Mouse (Mus musculus) retina, postnatal 7 days (tissue): Measurements from ENCODE around the gene Kcnt2.

Experiments
- DNase-seq: peaks from one replicate; pipeline ENCODE4 v3.0.0-alpha.2; 2012; ENCODE audit warnings: low read depth, low spot score

The Kcnt2 gene

GRCm38 (mm10) chr1:140245876-140246597 lies at the start of gene Kcnt2:
Kcnt2 (plus strand) TSS chr1:140246158.
- no peak for DNase-seq

- no peak for DNase-seq
Measured at GRCm38 (mm10) chr1:140205329-140205728, 40.6 kb upstream of the Kcnt2 start.

GRCm38 (mm10) chr1:140225221-140225620 lies 20.7 kb upstream of the Kcnt2 start:
- DNase-seq = no peak

- DNase-seq = no peak
Measured at GRCm38 (mm10) chr1:140226673-140227072, 19.3 kb upstream of the Kcnt2 start.

GRCm38 (mm10) chr1:140245465-140245864 lies 493 bp upstream of the Kcnt2 start:
- peak; percentile 33 for DNase-seq

- DNase-seq = no peak
Measured at GRCm38 (mm10) chr1:140264696-140265095, 18.7 kb downstream of the Kcnt2 start.

- no peak for DNase-seq
Measured at GRCm38 (mm10) chr1:140266047-140266446, 20.1 kb downstream of the Kcnt2 start.

GRCm38 (mm10) chr1:140266643-140267286 lies 20.8 kb downstream of the Kcnt2 start:
- DNase-seq = no peak

- DNase-seq = no peak
Measured at GRCm38 (mm10) chr1:140267288-140267687, 21.3 kb downstream of the Kcnt2 start.

GRCm38 (mm10) chr1:140273624-140274023 lies 27.7 kb downstream of the Kcnt2 start:
- no peak for DNase-seq

- DNase-seq = no peak
Measured at GRCm38 (mm10) chr1:140275813-140276212, 29.9 kb downstream of the Kcnt2 start.

GRCm38 (mm10) chr1:140293140-140293539 lies 47.2 kb downstream of the Kcnt2 start:
- DNase-seq = no peak

- no peak for DNase-seq
Measured at GRCm38 (mm10) chr1:140295482-140295881, 49.5 kb downstream of the Kcnt2 start.

- no peak for DNase-seq
Measured at GRCm38 (mm10) chr1:140304244-140304643, 58.3 kb downstream of the Kcnt2 start.

- DNase-seq = no peak
Measured at GRCm38 (mm10) chr1:140305344-140305743, 59.4 kb downstream of the Kcnt2 start.

- no peak for DNase-seq
Measured at GRCm38 (mm10) chr1:140306339-140306738, 60.4 kb downstream of the Kcnt2 start.

GRCm38 (mm10) chr1:140310739-140311138 lies 64.8 kb downstream of the Kcnt2 start:
- no peak for DNase-seq

- no peak for DNase-seq
Measured at GRCm38 (mm10) chr1:140325088-140325487, 79.1 kb downstream of the Kcnt2 start.

GRCm38 (mm10) chr1:140326709-140327108 lies 80.8 kb downstream of the Kcnt2 start:
- DNase-seq = no peak

GRCm38 (mm10) chr1:140333702-140334101 lies 87.7 kb downstream of the Kcnt2 start:
- no peak for DNase-seq

GRCm38 (mm10) chr1:140338417-140338816 lies 92.5 kb downstream of the Kcnt2 start:
- no peak for DNase-seq

- DNase-seq = no peak
Measured at GRCm38 (mm10) chr1:140339368-140339767, 93.4 kb downstream of the Kcnt2 start.

GRCm38 (mm10) chr1:140364787-140365186 lies 118.8 kb downstream of the Kcnt2 start:
- DNase-seq = no peak
